Mouse (Mus musculus): ENCODE measurements around the gene Cfap221. TPM values are rescaled to one million over a fixed set of nuclear protein-coding genes. Genes with fewer than 3 reads are reported as not detected.

The Cfap221 gene
- polyA plus RNA-seq (2012; ENCODE audit: low replicate concordance): not detected in 2 replicates

DNA sequence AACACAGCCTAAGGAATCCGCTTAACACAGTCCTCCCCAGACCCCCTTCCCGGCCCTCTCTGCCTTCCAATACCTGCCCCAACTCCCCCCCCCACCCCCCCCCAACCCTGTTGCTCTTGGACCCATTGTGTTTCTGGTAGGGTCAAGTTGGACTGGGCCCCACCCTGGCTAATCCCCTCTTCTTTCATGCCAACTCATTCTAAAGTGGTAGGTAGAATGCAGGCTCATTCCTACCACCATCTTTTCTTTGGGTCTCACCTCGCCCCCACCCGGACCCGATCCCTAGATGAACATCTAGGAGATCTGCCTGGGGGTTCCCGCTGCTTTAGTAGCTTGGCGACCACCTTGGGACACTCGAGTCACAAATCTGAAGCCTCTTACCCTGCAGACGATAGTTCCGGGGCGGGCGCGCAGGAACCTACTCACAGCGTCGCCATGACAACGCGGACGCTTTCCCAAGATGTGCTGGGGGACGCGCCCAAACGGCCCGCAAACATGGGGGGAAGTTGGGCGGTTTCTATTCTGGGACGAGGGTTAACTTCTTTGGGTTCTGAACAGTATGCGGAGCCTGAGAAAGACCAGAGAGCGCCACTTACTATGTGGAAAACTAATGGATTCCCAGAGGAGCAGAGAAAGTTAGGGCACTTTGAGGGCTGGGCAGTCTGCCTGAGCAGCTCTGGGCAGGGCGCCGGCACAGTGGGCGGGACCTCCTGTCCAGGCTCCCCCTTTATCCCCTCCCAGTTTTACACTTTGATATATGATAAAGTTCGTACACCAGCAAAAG lies at the start of gene Cfap221:
Cfap221 (minus strand) TSS at position 437 of the 784 bp plus-strand sequence.

GRCm38 (mm10) chr1:120006844-120007790 lies 10.1 kb upstream of the Cfap221 start, which contains the start of gene Sctr:
Gene Sctr (plus strand): TSS chr1:120006894.

GRCm38 (mm10) chr1:119912953-119913814 lies 83.8 kb downstream of the Cfap221 start, which contains the start of gene Tmem177:
Gene Tmem177 (minus strand): TSS chr1:119913208.

Other genes with a start within 250 kb of the Cfap221 start
- 6.6 and 14.2 TPM in 2 replicates for gene Ptpn4, start 159.6 kb downstream of the Cfap221 start, polyA plus RNA-seq (2012; ENCODE audit: low replicate concordance)
- gene Tmem177, start 84.0 kb downstream of the Cfap221 start, polyA plus RNA-seq (2012; ENCODE audit: low replicate concordance): 0.61 and 0.66 TPM in 2 replicates
- not detected in 2 replicates for gene Sctr, start 9.7 kb upstream of the Cfap221 start, polyA plus RNA-seq (2012; ENCODE audit: low replicate concordance)
- gene Tmem37, start 76.8 kb upstream of the Cfap221 start, polyA plus RNA-seq (2012; ENCODE audit: low replicate concordance): 2.1 and 2.3 TPM in 2 replicates
- gene Dbi, start 123.8 kb upstream of the Cfap221 start, polyA plus RNA-seq (2012; ENCODE audit: low replicate concordance): 3.1 and 4.5 TPM in 2 replicates
- gene 3110009E18Rik, start 124.0 kb upstream of the Cfap221 start, polyA plus RNA-seq (2012; ENCODE audit: low replicate concordance): 0.68 and 2.9 TPM in 2 replicates